Mouse (Mus musculus): ENCODE data around the gene Fgfr2. TPM values are rescaled to one million over a fixed set of nuclear protein-coding genes. Genes with fewer than 3 reads are reported as not detected.

Fgfr2 gene
- polyA plus RNA-seq, 1 experiment from 2014 or later: not detected

DNA sequence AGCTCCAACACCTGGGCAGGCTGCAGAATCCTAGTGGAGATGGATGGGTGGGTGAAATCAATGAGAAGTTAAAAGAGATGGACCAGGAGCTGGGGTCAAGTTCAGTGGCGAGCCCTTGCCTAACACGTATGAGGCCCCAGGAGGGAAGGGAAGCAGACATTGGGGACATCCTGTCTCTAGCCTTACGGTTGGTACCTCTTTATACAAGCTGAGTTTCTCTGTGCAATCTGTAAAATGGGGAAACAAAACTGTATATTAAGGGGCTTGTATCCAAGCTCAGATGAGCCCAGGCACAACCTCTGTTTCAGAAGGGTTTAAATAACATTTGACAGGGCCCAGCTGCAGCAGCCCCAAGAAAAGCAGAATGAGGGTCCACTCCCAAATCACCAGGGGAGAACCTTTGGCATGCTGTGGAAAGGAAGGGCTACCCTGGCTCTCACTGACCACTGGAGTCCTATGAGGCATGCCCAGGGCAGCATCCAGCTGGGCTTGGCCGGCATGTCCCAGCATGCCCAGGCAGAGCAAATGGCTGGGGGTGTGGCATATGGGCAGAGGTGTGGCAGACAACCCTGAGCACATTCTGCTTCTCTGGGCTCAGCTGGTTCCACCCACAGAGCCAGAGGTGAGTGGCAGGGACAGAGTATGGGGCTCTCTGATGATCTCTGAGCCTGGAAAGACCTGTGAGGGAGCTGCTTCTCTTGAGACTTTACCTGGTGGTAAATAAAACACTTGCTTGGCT lies 393.9 kb downstream of the Fgfr2 start:
- Histone ChIP-seq H3K79me2 (ENCODE audit: inconsistent target) (peaks cover 70% of the 10 kb centered on the region; the same call in 1 of the 2 replicates), H3K36me3 (ENCODE audit: inconsistent target) (0 out of 2 replicates have a peak, but pooled peaks cover under 1% of the 10 kb centered on the region), H3K27ac (peak overlapping the region; percentile 69), H3K4me3 (ENCODE audit: inconsistent target) (no peak overlapping the region)
- WGBS (ENCODE audit: missing documents): 37% methylated on average over 4 of the region's 4 CpGs

DNA sequence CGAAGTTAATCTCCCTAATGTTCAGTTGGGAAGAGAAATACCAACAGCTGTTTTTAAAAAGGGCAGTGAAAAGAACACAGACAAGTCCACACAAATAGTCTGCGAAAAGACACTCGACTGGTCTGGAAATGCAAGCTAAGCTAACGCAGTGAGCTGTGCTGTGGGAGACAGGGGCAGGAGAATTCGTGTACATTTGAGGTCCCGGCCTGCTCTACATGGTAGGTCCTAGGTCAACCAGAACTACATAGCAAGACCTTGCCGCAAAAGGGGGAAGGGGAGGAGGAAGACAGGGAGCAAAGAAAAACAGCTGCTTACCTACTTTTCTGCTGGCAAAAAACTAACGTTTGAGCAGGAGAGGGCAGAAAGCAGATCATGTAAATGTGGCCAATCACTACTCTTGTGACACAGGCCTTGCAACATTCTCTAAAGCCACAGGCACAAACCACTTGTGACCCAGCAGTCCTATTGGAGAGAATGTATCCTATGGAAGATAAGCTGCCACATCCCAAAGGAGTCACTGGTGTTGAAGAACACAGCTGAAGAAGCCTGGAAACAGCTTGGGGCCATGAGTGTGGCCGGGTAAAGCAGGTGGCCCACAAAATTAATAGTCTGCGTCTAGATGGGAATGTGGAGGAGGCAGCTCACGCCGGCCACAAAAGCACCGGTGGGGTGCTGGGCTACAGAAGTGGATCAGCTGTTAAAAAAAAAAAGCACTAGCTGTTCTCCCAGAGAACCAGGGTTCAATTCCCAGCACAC lies 396.9 kb downstream of the Fgfr2 start:
- H3K27ac ChIP-seq: peak overlapping the region; percentile 5
- H3K36me3 ChIP-seq (ENCODE audit: inconsistent target): no peaks in the 10 kb centered on the region
- H3K4me3 ChIP-seq (ENCODE audit: inconsistent target): no peak overlapping the region
- peaks cover 77% of the 10 kb centered on the region; the same call in 1 of the 2 replicates for H3K79me2 ChIP-seq (ENCODE audit: inconsistent target)
- WGBS (ENCODE audit: missing documents): 69% methylated on average over 13 of the region's 13 CpGs

DNA sequence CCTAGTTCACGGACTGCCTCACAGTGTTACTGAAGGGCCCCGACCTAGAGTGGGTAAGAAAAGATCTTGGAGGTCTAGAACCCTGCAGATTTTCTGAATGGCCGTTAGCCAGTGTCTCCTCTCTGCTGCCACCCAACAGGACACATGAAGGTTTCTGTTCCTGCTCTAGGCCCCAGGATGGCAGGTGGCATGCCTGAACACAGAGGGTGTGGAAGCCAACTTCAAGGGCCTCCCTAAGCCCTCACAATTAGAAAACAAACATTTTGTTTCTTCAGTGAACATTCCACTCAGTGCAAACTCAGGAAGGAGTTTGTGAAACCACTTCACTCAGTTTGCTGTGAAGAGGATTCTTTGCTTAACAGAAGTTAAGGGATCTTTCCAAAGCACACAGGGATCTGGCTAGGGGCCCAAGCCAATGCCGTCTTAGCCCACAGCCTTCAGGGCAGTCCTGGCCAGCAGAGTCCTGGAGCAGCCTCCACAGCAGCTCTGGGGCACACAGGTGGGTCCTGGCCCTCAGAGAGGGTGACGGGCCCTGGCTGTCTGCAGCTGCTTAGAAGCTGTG lies 398.6 kb downstream of the Fgfr2 start:
- Histone ChIP-seq H3K36me3 (ENCODE audit: inconsistent target) (no peaks in the 10 kb centered on the region), H3K4me3 (ENCODE audit: inconsistent target) (no peak overlapping the region), H3K27ac (peak overlapping the region; percentile 19; the same call in 1 of the 2 replicates), H3K79me2 (ENCODE audit: inconsistent target) (peaks cover 84% of the 10 kb centered on the region; the same call in 1 of the 2 replicates)
- 71% methylated on average over 4 of the region's 5 CpGs for WGBS (ENCODE audit: missing documents)

DNA sequence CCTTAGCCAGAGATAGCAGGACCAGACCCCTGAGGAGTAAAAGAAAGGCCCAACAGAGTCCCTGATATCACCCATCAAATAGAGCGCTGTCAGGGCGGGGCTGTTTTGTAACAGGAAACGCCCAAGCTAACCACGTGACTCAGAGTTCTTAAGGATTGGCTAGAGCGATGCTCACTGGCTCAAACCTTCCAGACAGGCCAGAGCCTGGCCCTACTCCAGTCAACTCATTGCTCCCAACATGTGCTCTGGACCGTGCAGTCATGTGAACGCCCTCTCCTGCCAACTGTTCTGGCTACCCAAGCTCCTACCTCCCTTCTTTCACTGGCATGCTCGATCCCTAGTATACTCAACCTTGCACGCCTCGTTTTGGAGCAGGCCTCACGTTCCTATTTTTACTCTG lies 399.2 kb downstream of the Fgfr2 start:
- Histone ChIP-seq H3K27ac (peak overlapping the region; percentile 19), H3K79me2 (ENCODE audit: inconsistent target) (peaks cover 88% of the 10 kb centered on the region; the same call in 1 of the 2 replicates), H3K4me3 (ENCODE audit: inconsistent target) (no peak overlapping the region), H3K36me3 (ENCODE audit: inconsistent target) (no peaks in the 10 kb centered on the region)
- WGBS (ENCODE audit: missing documents): 70% methylated on average over 11 of the region's 11 CpGs

DNA sequence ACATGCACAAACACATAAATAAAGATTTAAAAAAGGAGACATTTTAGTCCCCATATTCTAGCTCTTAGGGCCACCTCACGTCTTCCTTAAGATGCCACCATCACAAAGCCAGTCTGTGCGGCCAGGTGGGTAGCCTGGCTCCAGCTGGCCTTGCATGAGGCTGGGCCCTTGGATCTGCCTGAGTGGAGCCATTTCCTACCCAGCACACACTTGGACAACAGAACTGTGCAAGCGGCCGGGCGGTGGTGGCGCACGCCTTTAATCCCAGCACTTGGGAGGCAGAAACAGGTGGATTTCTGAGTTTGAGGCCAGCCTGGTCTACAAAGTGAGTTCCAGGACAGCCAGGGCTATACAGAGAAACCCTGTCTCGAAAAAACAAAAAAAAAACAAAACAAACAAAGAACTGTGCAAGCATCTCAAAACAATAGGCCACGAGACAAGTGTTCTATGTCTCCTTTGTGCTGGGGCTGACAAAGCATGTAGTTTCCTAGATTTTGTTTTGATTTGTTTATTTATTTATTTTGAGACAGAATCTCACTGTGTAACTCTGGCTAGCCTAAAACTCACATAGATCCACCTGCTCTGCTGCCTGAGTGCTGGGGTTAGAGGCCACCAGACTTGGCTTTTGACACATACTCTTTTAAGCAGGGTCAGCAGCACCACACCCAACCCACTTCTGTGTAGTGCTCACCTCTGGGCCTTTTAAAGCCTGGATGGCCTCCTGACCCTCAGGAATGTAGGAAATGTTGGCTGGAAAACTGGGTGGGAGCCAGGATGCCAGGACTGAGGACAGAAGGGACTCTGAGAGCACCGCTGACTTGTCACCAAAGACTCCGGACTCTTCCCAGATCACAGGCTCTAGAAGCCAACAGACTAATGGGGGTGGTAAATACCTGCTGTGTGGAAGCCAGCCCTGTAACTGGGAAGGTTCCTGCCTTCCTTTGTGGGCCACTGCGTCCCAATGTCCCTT lies 400.5 kb downstream of the Fgfr2 start:
- H3K4me3 ChIP-seq (ENCODE audit: inconsistent target): no peak overlapping the region
- H3K27ac ChIP-seq: no peak overlapping the region
- WGBS (ENCODE audit: missing documents): 97% methylated on average over 7 of the region's 12 CpGs
- H3K79me2 ChIP-seq (ENCODE audit: inconsistent target): peaks cover 89% of the 10 kb centered on the region; the same call in 1 of the 2 replicates
- no peaks in the 10 kb centered on the region for H3K36me3 ChIP-seq (ENCODE audit: inconsistent target)

DNA sequence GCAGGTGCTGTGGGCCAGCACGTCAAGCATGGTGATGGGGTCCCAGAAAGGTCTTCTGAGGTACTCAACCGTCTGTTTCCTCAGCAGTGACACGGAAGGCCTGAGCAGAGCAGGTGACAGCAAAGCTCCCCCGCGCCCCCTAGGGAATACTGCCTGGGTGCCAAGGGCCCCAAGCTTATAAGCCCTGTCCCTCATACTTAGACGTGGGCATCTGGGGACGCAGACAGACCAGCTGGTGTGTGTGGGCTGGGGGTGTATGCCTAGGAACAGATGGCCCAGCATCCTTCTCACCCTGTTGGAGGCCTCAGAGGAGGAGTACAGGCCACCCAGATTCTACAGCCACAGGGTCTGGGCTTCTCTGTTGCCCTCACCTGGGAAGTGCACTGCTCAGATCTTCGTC lies 402.6 kb downstream of the Fgfr2 start:
- 93% methylated on average over 8 of the region's 8 CpGs for WGBS (ENCODE audit: missing documents)
- H3K27ac ChIP-seq: 0 out of 2 replicates have a peak overlapping the region, but pooled peaks have one; percentile 54
- peaks cover 84% of the 10 kb centered on the region; the same call in 1 of the 2 replicates for H3K79me2 ChIP-seq (ENCODE audit: inconsistent target)
- no peak overlapping the region for H3K4me3 ChIP-seq (ENCODE audit: inconsistent target)
- no peaks in the 10 kb centered on the region; the same call in 1 of the 2 replicates for H3K36me3 ChIP-seq (ENCODE audit: inconsistent target)

DNA sequence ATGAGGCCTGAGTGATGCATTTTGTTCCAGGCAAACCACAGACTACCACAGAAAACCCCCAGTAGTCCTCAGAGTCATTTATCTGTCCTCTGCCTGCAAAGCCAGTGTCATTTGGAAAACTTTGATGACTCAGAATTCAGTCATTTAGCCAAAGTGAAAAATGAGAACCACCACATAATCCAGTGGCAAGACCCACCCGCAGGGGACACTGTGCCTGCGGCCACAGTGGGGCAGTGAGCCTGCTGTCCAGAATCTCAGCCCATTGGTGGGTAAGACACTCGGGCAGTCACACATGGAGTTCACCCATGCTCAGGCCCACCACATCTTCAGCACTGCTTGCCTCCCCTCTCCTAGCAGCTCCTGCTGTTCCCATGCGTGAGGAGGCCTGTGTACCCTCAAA lies 403.6 kb downstream of the Fgfr2 start:
- no peaks in the 10 kb centered on the region; the same call in 1 of the 2 replicates for H3K36me3 ChIP-seq (ENCODE audit: inconsistent target)
- WGBS (ENCODE audit: missing documents): 74% methylated on average over 4 of the region's 4 CpGs
- H3K4me3 ChIP-seq (ENCODE audit: inconsistent target): no peak overlapping the region
- H3K27ac ChIP-seq: peak overlapping the region; percentile 54
- peaks cover 84% of the 10 kb centered on the region; the same call in 1 of the 2 replicates for H3K79me2 ChIP-seq (ENCODE audit: inconsistent target)

DNA sequence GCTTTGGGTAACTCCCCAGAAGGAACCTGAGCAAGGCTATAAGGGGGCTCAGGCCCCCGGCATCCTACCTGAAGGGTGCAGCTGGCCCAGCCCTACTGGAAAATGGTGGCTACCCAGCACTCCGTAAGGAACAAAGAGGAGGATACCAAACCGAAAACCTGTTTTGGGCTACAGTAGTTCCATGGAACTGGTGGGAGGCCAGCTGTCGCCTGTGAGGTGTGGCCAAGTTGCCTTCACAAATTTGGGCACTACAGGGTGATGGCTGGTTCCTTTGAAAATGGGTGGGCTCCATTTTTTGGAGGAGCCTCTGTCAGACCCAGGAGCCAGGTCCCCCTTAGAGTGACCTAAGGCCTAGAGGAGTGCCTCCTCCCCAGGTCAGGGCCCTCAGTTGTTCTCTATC lies 407.9 kb downstream of the Fgfr2 start:
- Histone ChIP-seq H3K36me3 (ENCODE audit: inconsistent target) (no peaks in the 10 kb centered on the region; the same call in 1 of the 2 replicates), H3K4me3 (ENCODE audit: inconsistent target) (no peak overlapping the region), H3K79me2 (ENCODE audit: inconsistent target) (peaks cover 41% of the 10 kb centered on the region; the same call in 1 of the 2 replicates), H3K27ac (peak overlapping the region; percentile 100)
- 94% methylated on average over 4 of the region's 4 CpGs for WGBS (ENCODE audit: missing documents)

DNA sequence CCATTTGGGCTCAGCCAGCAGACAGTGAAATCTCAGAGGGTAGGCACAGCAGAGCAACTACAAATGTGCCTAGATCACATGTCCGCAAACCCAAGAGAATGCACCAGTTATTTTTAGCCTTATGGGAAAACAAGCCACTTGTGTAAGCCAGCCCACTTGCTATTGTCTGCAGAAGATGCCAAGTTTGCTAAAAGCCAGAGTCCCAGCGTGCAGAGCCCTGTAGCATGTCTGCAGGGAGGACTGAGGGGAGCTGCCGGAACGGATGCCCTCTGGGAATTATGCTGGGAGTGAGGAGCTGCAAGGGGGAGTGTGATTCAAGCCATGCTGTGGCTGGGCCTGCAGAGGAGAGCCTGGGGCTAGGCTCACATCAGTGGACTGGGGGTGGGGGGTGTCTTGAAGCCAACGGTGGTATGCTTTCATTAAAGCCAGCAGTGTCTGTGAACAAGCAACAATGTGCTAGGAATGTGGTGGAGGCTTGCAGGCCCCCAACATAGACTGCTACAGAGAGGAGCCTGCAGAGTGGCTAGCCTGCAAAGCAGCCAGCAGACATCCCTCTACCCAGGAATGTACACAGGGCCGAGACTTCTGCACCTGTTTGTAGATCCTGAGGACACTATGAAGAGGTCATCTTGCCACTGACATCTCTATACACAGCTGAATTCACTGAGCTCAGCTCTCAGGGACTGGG lies 408.8 kb downstream of the Fgfr2 start:
- H3K79me2 ChIP-seq (ENCODE audit: inconsistent target): peaks cover 40% of the 10 kb centered on the region; the same call in 1 of the 2 replicates
- WGBS (ENCODE audit: missing documents): 26% methylated on average over 6 of the region's 6 CpGs
- H3K36me3 ChIP-seq (ENCODE audit: inconsistent target): no peaks in the 10 kb centered on the region; the same call in 1 of the 2 replicates
- H3K27ac ChIP-seq: peak overlapping the region; percentile 100
- no peak overlapping the region for H3K4me3 ChIP-seq (ENCODE audit: inconsistent target)

DNA sequence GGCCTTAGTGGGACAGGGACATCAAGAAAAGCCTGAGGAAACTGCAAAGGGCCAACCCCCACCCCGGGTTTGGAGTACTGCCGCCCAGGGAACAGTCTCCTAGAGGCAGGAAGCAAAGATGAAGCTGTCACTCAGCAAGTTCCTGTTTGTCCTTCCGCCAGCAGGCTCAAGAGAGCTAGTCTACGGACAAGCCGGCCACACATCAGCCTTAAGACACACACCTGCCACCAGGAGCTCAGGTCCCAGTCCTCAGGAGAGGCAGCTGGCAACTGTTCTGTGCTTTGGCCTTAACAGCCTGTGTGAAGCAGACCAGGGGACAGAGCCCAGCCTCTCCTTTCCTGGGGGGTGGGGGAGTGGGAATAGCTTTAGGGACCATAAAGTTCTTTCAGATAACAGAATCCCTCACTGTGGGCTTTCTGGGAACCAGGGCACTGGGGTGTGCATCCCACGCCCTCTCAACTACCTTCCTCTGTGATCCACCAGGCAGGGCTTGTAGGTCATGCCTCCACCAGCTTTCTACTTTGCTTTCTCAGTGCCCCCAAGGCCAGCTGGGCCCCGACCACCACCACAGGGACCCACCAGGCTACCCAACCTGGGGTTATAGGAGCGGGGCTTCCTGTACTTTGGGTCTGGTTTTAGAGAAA lies 409.5 kb downstream of the Fgfr2 start:
- Histone ChIP-seq H3K27ac (peak overlapping the region; percentile 100), H3K79me2 (ENCODE audit: inconsistent target) (peaks cover 32% of the 10 kb centered on the region; the same call in 1 of the 2 replicates), H3K36me3 (ENCODE audit: inconsistent target) (no peaks in the 10 kb centered on the region; the same call in 1 of the 2 replicates), H3K4me3 (ENCODE audit: inconsistent target) (no peak overlapping the region)
- 19% methylated on average over 8 of the region's 8 CpGs for WGBS (ENCODE audit: missing documents)

DNA sequence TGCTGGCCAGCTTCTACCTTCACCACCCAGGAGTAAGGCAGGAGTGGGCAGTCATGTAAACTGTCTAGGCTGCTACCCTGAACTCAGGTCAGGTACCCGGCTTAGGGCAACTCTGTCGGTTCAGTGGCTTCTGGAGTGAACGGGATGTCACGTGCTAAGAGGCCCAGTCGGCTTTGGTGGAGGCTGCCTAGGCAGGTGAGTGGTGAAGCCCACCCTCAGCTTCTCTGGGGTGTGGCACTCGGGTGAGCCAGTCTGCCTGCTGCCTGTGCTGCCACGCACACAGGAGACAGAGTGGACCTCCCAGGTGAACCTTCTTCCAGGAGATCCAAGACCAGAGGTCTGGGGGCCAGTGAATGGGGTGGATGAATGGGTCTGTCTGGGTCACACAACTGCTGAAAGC lies 410.2 kb downstream of the Fgfr2 start:
- no peaks in the 10 kb centered on the region; the same call in 1 of the 2 replicates for H3K36me3 ChIP-seq (ENCODE audit: inconsistent target)
- H3K79me2 ChIP-seq (ENCODE audit: inconsistent target): peaks cover 26% of the 10 kb centered on the region; the same call in 1 of the 2 replicates
- WGBS (ENCODE audit: missing documents): 75% methylated on average over 7 of the region's 7 CpGs
- peak overlapping the region; percentile 100 for H3K27ac ChIP-seq
- H3K4me3 ChIP-seq (ENCODE audit: inconsistent target): no peak overlapping the region

DNA sequence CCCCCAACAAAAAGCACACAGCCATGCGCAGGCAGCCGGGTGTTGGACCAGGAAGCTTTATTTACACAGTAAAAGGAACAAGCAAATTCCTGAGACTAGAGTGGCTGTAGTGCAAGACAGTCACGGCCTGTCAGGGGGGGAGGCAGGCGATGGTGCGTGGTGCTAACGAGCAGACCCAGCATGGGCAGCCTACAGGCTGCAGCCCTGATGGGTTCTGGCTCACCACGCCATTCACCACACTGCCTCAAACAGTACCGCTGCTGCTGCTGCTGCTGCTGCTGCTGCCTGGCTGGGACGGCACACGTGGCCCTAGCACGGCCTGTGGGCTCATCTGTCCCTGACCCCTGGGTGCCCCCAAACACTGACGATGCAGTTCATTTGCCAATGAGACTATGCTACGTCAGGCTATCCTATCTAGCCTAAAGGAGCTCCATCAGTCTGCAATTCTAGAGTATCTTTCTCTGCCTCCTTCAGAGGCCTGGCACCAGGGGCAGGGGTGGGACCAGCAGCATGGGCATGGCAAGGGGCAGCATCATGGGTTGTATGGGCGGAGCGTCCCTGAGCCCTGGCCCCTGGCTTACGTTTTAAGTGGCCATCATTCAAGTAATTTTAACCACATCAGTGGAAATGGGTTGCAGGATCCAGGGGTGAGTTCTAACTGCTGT lies 411.0 kb downstream of the Fgfr2 start:
- H3K27ac ChIP-seq: no peak overlapping the region
- 84% methylated on average over 16 of the region's 16 CpGs for WGBS (ENCODE audit: missing documents)
- H3K4me3 ChIP-seq (ENCODE audit: inconsistent target): no peak overlapping the region
- H3K36me3 ChIP-seq (ENCODE audit: inconsistent target): no peaks in the 10 kb centered on the region; the same call in 1 of the 2 replicates
- H3K79me2 ChIP-seq (ENCODE audit: inconsistent target): peaks cover 18% of the 10 kb centered on the region; the same call in 1 of the 2 replicates

Measured in macrophage (primary cell).